Mouse (Mus musculus): ENCODE measurements around the gene Simc1. TPM values are rescaled to one million over a fixed set of nuclear protein-coding genes. Genes with fewer than 3 reads are reported as not detected.
A peak's percentile ranks its signal among the peaks of the same experiment; 100 is the strongest.

Gene Simc1
- polyA plus RNA-seq, 1 experiment from 2014 or later, result 19.5 TPM

DNA sequence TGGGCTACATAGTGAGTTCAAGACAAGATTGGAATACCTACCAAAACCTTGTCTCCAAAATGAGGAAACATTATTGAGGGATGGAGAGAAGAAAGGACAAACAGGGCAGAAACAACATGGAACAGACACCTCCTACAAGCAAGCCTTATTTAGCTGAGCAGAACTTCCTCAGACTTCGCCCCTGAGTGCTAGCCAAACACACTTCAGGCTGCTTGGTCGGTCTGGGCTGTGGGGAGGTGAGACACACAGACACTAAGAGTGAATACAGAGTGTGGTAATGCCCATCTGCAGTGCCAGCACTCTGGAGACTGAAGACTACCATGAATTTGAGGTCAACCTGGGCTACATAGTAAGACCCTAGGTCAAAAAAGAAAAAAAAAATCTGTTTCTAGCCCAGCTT is 56.1 kb downstream of the Simc1 start:
- H3K27me3 ChIP-seq (ENCODE audit: control insufficient read depth, insufficient read depth, low read length), result no peaks in the 10 kb centered on the region
- WGBS, result 93% methylated on average over 2 of the region's 2 CpGs
- no peak overlapping the region for H3K4me3 ChIP-seq (ENCODE audit: low read depth, low read length)
- H3K4me2 ChIP-seq (ENCODE audit: low read depth), result no peak overlapping the region
- DNase-seq (ENCODE audit: low spot score) (no peak), ATAC-seq (ENCODE audit: insufficient read depth, low FRiP score, low TSS enrichment) (no peak)
- H3K36me3 ChIP-seq (ENCODE audit: control insufficient read depth, insufficient read depth, low read length), result peaks cover 29% of the 10 kb centered on the region
- H3K9ac ChIP-seq (ENCODE audit: low read length), result no peak overlapping the region
- no peaks in the 10 kb centered on the region for H3K9me3 ChIP-seq (ENCODE audit: control insufficient read depth, low read length)
- peaks cover 8% of the 10 kb centered on the region for H3K4me1 ChIP-seq (ENCODE audit: control insufficient read depth, insufficient read depth, low read length)
- no peak overlapping the region for H3K27ac ChIP-seq (ENCODE audit: low read depth, low read length)

DNA sequence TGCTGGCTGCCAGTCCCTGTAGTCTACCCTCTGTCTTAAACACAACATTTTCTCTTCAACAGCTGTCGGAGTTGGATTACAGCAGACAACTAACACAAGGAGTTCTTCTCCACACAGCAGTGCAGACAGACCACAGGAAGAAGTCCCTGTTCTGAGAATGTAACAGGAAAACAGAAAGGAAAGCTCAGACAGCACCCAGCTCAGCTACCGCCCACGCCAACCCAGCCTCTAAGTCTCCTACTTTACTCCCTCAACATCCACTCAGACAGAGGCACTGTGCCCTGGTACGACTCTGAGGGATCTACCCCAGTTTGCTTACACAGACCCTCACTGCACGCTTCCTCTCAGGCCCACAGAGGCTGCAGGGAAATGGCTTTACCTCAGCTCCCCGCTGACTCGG is 57.0 kb downstream of the Simc1 start:
- no peak overlapping the region for H3K4me2 ChIP-seq (ENCODE audit: low read depth)

DNA sequence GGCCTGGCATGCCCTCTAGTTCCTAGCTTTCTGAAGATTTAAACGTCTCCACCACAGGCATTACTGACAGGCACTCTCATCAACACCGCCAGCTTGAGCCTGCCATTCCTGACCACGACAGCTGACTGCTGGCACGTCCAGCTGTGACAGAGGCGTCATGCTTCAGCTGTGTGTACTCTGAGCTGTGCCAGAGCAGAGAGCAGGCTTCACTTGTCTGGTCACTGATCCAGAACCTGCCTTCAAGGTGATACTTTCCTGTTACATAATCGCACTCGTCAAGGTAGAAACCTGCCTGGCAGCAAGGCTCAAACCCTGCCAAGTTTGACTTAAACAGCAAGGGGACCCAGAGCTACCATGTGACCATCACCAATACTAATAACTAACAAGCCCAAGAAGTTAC is 59.0 kb downstream of the Simc1 start:
- Histone ChIP-seq H3K27me3 (ENCODE audit: control insufficient read depth, insufficient read depth, low read length) (no peaks in the 10 kb centered on the region), H3K4me3 (ENCODE audit: low read depth, low read length) (no peak overlapping the region), H3K4me1 (ENCODE audit: control insufficient read depth, insufficient read depth, low read length) (peaks cover 8% of the 10 kb centered on the region), H3K36me3 (ENCODE audit: control insufficient read depth, insufficient read depth, low read length) (peaks cover 20% of the 10 kb centered on the region), H3K9ac (ENCODE audit: low read length) (no peak overlapping the region), H3K9me3 (ENCODE audit: control insufficient read depth, low read length) (no peaks in the 10 kb centered on the region), H3K4me2 (ENCODE audit: low read depth) (no peak overlapping the region), H3K27ac (ENCODE audit: low read depth, low read length) (no peak overlapping the region)
- DNase-seq (ENCODE audit: low spot score) (no peak), ATAC-seq (ENCODE audit: insufficient read depth, low FRiP score, low TSS enrichment) (no peak)
- WGBS, result 90% methylated on average over 7 of the region's 7 CpGs

More for the DNA sequence above, 57.0 kb downstream of the Simc1 start:
- WGBS, result 92% methylated on average over 7 of the region's 7 CpGs
- peaks cover 8% of the 10 kb centered on the region for H3K4me1 ChIP-seq (ENCODE audit: control insufficient read depth, insufficient read depth, low read length)
- H3K27ac ChIP-seq (ENCODE audit: low read depth, low read length), result no peak overlapping the region
- H3K9me3 ChIP-seq (ENCODE audit: control insufficient read depth, low read length), result no peaks in the 10 kb centered on the region
- peaks cover 28% of the 10 kb centered on the region for H3K36me3 ChIP-seq (ENCODE audit: control insufficient read depth, insufficient read depth, low read length)
- ATAC-seq (ENCODE audit: insufficient read depth, low FRiP score, low TSS enrichment) (no peak), DNase-seq (ENCODE audit: low spot score) (no peak)
- no peak overlapping the region for H3K9ac ChIP-seq (ENCODE audit: low read length)
- no peaks in the 10 kb centered on the region for H3K27me3 ChIP-seq (ENCODE audit: control insufficient read depth, insufficient read depth, low read length)
- H3K4me3 ChIP-seq (ENCODE audit: low read depth, low read length), result no peak overlapping the region

DNA sequence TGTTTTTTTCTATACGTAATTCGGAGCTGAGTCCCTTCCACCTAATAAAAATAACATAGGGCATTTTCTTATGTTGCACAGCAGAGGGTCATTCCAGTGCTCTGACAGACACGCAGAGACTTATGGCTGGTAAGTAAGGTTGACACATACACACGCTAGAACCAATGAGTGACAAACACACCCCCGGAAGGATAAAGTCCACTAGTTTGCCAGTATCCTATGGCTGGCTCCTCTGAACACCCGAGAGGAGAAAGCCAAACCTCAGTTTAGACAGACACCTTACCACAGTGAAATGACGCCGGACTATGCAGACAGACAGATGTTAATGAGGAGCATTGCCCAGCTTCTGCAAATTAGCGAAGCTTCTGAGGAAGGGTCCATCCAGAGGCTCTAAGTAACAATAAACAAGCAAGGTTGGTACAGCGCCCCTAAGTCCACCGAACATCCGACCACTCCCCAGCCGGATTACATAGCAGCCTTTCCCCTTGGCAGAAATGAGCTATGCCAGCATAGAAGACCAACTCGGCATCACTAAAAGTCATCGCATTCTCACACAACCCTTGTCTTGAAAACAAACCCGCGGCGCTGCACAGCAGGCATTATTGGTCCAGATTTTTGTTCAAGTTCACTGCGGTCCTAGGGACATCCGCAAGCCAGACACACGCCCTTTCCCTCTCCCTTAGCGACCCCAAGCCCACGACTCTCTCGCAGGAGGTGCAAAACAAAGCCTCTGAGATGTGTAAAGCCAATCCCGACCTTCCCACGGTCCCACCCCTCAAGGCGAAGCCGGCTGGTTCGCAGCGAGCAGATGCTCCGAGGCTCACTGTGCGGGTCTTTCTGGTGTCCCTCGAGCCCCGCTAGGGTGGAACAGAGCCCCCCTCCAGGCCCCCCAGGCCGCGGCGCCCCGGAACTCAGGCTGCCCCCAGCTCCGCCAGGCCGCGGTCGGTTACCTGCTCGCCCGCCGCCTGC is 60.9 kb downstream of the Simc1 start:
- DNase-seq (ENCODE audit: low spot score) (peak; percentile 39), ATAC-seq (ENCODE audit: insufficient read depth, low FRiP score, low TSS enrichment) (peak; percentile 53; the same call in 1 of the 2 replicates)
- Histone ChIP-seq H3K9ac (ENCODE audit: low read length) (peak overlapping the region; percentile 96), H3K27ac (ENCODE audit: low read depth, low read length) (peak overlapping the region; percentile 71; the same call in 1 of the 2 replicates), H3K9me3 (ENCODE audit: control insufficient read depth, low read length) (no peaks in the 10 kb centered on the region), H3K4me1 (ENCODE audit: control insufficient read depth, insufficient read depth, low read length) (peaks cover 8% of the 10 kb centered on the region), H3K4me3 (ENCODE audit: low read depth, low read length) (peak overlapping the region; percentile 90), H3K4me2 (ENCODE audit: low read depth) (peak overlapping the region; percentile 61), H3K36me3 (ENCODE audit: control insufficient read depth, insufficient read depth, low read length) (peaks cover 13% of the 10 kb centered on the region), H3K27me3 (ENCODE audit: control insufficient read depth, insufficient read depth, low read length) (no peaks in the 10 kb centered on the region)
- WGBS, result 14% methylated on average over 45 of the region's 45 CpGs

DNA sequence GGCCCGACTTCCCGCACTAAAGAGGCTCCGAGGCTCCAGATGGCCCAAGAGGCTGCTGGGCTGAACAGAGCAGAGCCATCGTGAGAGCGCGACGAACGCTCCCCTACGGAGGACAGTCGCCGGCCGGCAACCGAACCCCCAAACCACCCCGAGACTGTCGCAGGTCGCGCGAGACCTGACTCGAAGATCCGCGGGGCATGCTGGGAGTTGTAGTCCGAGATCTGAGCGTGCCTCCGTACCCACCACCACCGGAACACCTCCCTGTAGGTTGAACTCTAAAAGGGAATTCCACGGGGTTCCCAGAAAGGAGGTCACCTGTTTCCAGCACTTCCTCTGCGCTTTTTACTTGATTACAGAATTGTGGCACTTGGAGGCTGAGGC is 61.6 kb downstream of the Simc1 start, which contains the start of gene 4833439L19Rik:
TSS of gene 4833439L19Rik (minus strand) at position 235 of the 381 bp plus-strand sequence.
- ATAC-seq (ENCODE audit: insufficient read depth, low FRiP score, low TSS enrichment), result peak; percentile 96
- 0% methylated on average over 27 of the region's 27 CpGs for WGBS

DNA sequence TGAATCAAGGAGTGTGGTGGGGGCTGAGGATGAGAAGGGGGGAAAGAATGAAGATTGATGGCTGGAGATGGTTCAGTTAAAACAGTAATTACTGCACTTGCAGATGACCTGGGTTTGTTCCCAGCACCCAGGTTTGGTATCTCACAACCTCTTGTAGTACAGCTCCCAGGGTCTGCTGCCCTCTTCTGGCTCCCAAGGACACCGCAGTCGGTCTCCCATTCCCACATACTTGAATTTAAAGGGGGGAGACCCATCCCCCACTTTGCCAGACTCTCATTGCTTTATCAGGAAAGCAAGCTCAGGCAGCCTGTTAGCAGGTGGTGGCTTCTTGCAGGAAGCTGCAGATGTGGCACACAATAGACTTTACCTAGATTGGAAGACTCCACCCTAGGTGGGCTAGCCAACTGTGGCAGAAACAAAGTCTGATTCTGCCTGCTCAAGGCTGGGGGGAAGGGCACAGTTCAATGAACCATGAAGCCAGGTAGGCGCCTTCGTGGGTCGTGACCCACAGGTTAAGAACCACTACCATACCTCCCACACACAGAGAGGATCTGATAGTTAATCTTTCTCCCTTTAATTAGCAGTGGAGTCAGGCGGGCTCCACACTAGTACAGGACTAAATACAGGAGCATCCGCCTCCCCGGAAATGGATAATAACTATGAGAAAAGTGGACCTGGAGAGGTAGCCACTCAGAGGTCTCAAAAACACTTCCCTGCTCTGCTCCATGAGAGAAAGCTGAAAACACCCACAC is 62.2 kb downstream of the Simc1 start:
- 48% methylated on average over 8 of the region's 8 CpGs for WGBS
- Histone ChIP-seq H3K9me3 (ENCODE audit: control insufficient read depth, low read length) (no peaks in the 10 kb centered on the region), H3K4me3 (ENCODE audit: low read depth, low read length) (peak overlapping the region; percentile 90), H3K9ac (ENCODE audit: low read length) (no peak overlapping the region), H3K4me2 (ENCODE audit: low read depth) (peak overlapping the region; percentile 43), H3K36me3 (ENCODE audit: control insufficient read depth, insufficient read depth, low read length) (peaks cover 2% of the 10 kb centered on the region; the same call in 1 of the 2 replicates), H3K4me1 (ENCODE audit: control insufficient read depth, insufficient read depth, low read length) (peaks cover 8% of the 10 kb centered on the region), H3K27ac (ENCODE audit: low read depth, low read length) (no peak overlapping the region), H3K27me3 (ENCODE audit: control insufficient read depth, insufficient read depth, low read length) (no peaks in the 10 kb centered on the region)
- peak; percentile 52 for DNase-seq (ENCODE audit: low spot score)
- ATAC-seq (ENCODE audit: insufficient read depth, low FRiP score, low TSS enrichment), result peak; percentile 69

More for the DNA sequence above, 61.6 kb downstream of the Simc1 start, which contains the start of gene 4833439L19Rik:
- Histone ChIP-seq H3K27ac (ENCODE audit: low read depth, low read length) (peak within 1 kb of the TSS; percentile 71; the same call in 1 of the 2 replicates), H3K4me2 (ENCODE audit: low read depth) (peak within 1 kb of the TSS; percentile 61), H3K27me3 (ENCODE audit: control insufficient read depth, insufficient read depth, low read length) (no peaks in the 10 kb centered on the region), H3K4me1 (ENCODE audit: control insufficient read depth, insufficient read depth, low read length) (peaks cover 8% of the 10 kb centered on the region), H3K4me3 (ENCODE audit: low read depth, low read length) (peak within 1 kb of the TSS; percentile 90), H3K9me3 (ENCODE audit: control insufficient read depth, low read length) (no peaks in the 10 kb centered on the region), H3K36me3 (ENCODE audit: control insufficient read depth, insufficient read depth, low read length) (peaks cover 7% of the 10 kb centered on the region), H3K9ac (ENCODE audit: low read length) (peak within 1 kb of the TSS; percentile 96)
- DNase-seq (ENCODE audit: low spot score), result peak; percentile 96

DNA sequence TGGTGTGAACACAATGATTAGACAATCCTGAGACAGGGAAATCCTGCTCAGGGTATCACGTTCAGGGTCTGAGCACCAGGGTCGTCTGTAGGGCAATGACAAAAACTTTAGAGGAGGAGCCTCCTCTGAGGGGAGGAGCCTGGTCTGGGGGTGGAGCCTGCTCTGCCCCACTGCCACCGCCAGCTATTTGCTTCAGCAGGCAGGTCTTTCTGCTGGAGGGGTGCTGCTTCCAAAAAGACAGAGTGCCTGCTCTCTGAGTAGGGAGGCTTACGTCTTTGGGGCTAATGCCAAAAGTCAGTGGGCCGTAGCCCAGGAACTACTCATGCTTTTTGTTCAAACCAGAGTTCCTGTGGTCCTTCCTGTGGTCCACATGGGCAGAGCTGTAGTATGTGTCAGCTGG is 64.8 kb downstream of the Simc1 start:
- peaks cover 6% of the 10 kb centered on the region for H3K4me1 ChIP-seq (ENCODE audit: control insufficient read depth, insufficient read depth, low read length)
- no peaks in the 10 kb centered on the region for H3K9me3 ChIP-seq (ENCODE audit: control insufficient read depth, low read length)
- no peak overlapping the region for H3K9ac ChIP-seq (ENCODE audit: low read length)
- no peak overlapping the region for H3K27ac ChIP-seq (ENCODE audit: low read depth, low read length)
- no peaks in the 10 kb centered on the region for H3K27me3 ChIP-seq (ENCODE audit: control insufficient read depth, insufficient read depth, low read length)
- ATAC-seq (ENCODE audit: insufficient read depth, low FRiP score, low TSS enrichment), result no peak
- WGBS, result 42% methylated on average over 5 of the region's 5 CpGs
- no peaks in the 10 kb centered on the region for H3K36me3 ChIP-seq (ENCODE audit: control insufficient read depth, insufficient read depth, low read length)
- no peak overlapping the region for H3K4me2 ChIP-seq (ENCODE audit: low read depth)
- DNase-seq (ENCODE audit: low spot score), result no peak
- no peak overlapping the region for H3K4me3 ChIP-seq (ENCODE audit: low read depth, low read length)

DNA sequence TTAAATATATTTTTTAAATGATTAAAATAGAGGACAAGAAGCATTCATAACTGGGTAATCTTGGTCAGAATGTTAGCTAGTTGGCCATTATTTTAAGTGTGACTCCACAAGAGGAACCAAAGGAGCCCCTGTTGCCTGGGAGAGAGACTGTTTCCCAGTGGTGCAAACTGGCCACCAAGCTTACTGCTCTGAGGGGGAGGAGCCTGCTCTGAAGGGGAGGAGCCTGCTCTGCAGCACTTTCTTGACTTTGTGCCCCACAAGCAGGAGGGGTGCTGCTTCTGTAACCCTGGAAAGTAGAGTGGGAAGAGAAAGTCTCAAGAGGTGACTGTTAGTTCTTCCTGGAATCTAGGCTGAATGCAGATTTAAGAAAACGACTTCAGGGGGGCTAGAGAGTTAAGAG is 65.7 kb downstream of the Simc1 start:
- peaks cover 1% of the 10 kb centered on the region for H3K4me1 ChIP-seq (ENCODE audit: control insufficient read depth, insufficient read depth, low read length)
- DNase-seq (ENCODE audit: low spot score) (no peak), ATAC-seq (ENCODE audit: insufficient read depth, low FRiP score, low TSS enrichment) (no peak)
- 47% methylated on average over 1 of the region's 1 CpGs for WGBS
- no peaks in the 10 kb centered on the region for H3K9me3 ChIP-seq (ENCODE audit: control insufficient read depth, low read length)
- H3K4me2 ChIP-seq (ENCODE audit: low read depth), result no peak overlapping the region
- no peaks in the 10 kb centered on the region for H3K27me3 ChIP-seq (ENCODE audit: control insufficient read depth, insufficient read depth, low read length)
- H3K9ac ChIP-seq (ENCODE audit: low read length), result no peak overlapping the region
- H3K4me3 ChIP-seq (ENCODE audit: low read depth, low read length), result no peak overlapping the region
- no peaks in the 10 kb centered on the region for H3K36me3 ChIP-seq (ENCODE audit: control insufficient read depth, insufficient read depth, low read length)
- no peak overlapping the region for H3K27ac ChIP-seq (ENCODE audit: low read depth, low read length)

All from neural tube, embryonic 11.5 days (tissue).